Mouse (Mus musculus): ENCODE results near the gene Cd33.

Gene Cd33

DNA sequence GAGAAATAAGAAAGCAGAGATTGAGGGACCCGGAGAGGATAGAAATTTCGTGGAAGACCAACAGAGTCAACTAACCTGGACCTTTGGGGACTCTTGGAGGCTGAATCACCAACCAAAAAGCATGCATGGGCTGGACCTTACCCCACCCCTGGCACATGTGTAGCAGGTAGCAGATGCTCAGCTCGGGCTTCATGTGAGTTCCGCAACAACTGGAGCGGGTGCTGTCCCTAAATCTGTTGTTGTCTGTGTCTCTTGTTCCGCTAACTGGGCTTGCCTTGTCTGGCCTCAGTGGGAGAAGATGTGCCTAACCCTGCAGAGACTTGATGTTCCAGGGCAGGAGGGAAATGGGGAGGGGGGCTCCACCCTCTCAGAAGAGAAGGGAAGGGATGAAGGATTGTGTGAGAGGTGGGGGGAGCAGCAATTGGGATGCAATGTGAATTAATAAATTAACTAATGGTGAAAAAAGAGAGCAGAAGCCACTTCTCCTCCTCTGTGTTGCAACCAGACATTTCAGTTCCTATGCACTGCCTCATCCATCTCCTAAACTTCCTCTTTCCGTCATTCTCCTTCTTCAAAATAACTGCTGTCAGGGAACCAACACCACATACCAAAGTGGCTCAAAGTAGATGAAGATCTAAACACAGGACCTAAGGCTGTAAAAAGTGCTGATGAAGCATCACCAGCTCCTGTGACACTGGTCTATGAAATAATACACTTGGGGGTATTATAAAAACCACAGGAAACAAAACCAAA is at the start of gene Cd33:
TSS of gene Cd33 (minus strand) at position 204 of the 753 bp plus-strand sequence.
- DNase-seq: no peak

DNA sequence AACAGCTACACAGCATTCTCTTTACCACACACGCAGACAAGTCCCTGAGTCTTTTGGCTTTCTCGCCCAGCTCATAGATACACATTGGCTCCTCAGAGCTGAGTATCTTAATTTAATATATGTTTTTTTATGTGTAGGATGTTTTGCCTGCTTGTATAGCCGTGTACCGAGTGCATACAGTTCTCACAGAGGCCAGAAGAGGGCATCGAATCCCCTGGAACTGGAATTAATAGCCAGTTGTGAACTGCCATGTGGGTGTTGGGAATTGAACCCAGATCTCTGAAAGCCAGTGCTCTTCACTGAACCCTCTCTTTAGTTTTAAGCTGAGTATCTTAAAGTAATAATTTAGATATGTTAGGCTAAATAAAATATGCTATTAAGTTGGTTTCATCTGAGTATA is 40.6 kb upstream of the Cd33 start:
- DNase-seq: peak in 1 of 2 experiments; percentile 48

DNA sequence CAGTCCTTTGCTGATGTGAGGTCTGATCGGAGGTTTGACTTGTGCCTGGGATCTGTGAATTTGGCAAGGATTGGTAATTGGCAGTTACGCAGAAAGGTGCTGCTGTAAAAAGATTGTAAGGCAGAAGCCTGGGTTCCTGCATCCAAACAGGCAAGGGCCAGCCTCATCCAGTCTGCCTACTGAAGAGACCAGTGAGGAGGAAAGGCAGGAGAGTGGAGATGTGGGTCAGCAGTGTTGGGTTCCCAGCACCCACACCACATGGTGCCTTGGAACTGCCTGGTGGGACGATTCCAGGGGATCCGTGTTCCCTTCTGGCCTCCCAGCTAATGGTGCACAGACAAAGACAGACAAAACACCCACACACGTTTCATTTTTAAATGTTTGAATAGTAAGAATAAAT is 36.3 kb upstream of the Cd33 start:
- DNase-seq: no peak

DNA sequence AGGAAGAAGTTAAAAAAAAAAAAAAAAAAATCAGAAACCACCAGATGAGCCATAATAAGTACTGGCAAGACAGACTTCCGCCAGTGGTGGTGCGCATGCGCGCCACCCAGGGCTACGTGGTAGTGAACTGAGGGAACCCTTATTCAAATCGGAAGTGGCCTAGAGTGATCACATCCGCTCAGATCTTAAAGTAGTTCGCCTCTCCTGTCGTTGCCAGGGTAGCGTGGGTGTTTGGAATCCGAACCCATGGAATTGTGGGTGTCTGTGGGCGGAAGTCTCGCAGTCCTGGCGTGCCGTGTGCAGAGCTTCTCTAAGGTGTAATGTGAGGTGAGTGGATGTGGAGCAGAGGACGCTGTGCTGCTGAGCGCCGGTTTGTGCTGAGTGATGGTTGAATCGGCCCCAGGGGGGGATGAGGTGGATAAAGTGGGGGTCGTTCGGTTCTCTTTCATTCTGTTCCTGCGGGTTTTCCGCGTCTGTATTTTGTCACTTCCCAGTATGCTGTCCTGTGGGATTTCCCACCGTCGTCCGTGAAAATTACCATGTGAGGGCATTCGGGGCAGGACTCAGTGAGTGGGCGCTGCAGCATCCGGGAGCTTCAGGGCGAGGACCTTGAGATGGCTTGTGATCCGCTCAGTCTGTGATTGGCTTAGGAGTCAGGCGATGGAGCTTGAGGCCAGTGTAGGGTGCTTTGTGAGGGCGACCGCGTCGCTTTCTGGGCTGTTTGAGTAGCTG is 35.4 kb upstream of the Cd33 start, which contains the start of gene Zfp719:
TSS of gene Zfp719 (plus strand) at position 171 of the 732 bp plus-strand sequence.
- peak; percentile 94 to 96 for DNase-seq

DNA sequence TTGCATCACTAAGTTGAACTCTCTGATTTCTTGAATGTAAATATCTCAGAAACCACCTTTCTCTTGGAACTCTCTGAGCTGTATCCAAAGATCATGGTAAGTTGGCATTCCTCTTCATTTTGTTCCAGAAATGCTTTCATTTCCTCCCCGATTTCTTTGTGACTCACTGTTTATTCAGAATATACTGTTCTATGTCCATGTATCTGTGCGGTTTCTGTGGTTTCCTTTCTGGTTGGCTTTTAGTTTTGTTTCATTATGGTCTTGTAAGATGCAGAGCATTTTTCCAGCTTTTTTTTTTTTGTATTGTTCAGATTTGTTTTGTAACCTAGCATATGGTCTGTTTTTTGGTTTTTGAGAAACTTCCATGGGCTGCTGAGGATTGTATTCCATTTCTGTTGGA is 27.0 kb upstream of the Cd33 start:
- DNase-seq: no peak

DNA sequence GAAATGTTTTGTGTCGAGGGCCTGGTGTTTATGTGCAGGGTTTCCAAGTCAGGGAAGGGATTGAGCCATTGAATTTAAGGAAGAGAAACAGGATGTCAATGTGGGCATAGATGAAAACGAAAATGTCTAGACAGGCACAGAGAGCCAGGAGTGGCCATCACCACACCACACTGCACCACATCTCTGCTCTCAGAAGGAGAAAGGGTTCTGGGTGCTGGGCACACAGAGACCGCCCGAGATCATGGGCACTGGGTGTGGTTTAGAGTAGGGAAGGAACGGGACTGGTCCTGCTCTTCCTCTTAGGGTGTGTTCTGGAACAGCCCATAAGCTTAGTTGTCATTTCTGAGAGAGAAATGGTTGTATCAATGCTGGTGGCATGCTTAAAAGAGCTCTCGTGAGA is 19.1 kb upstream of the Cd33 start:
- DNase-seq: no peak

DNA sequence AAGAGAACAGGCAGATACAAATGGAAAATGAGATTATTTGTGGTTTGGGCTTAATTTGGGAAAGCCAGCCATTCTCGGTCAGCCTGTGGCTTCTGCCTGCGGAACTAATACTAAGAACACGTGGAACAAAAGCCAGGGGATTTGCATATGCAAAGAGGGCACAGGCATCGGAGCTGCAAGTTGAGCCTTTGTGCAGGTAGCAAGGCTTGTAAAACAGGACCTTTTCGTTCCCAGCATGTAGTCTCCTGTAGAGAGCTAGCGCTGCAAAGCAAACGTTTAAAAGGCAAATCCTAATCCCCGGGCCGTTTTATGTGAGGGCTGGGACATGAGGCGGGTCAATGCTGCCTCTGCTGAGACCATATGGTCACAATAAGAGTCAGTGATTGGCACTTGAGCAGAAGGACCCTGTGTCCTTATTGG is 18.4 kb upstream of the Cd33 start:
- peak in 1 of 2 experiments; percentile 31 for DNase-seq

DNA sequence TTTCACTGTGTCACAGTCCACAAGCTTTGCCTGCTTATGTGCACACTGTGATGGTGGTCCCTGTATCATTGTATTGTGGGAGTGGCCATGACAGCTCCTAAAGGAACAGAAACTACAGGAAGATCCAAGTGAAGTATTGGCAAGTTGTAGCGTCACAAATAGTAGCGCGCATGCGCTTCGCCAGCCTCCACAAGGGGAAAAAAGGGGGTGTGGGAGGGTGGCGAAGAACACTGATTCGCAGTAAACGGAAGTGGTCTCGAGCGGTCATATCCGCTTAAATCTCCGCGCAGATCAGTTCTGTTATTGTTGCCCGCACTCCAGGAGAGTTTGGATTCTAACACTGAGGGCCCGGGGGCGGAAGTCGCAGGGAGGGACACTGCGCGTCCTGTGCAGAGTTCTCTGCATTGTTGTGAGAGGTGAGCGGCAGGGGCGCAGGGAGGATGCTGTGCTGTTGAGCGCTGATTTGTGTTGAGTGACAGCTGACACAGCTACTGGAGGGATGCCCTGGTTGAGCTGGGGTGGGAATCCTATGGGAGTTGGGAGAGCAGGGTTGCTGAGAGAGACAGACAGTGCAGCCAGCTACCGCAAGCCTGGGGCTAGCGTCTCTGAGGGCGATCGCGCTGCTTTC is 17.9 kb upstream of the Cd33 start, which contains the start of gene Zfp658:
TSS of gene Zfp658 (plus strand) at position 251 of the 628 bp plus-strand sequence.
- DNase-seq: peak; percentile 88 to 91

DNA sequence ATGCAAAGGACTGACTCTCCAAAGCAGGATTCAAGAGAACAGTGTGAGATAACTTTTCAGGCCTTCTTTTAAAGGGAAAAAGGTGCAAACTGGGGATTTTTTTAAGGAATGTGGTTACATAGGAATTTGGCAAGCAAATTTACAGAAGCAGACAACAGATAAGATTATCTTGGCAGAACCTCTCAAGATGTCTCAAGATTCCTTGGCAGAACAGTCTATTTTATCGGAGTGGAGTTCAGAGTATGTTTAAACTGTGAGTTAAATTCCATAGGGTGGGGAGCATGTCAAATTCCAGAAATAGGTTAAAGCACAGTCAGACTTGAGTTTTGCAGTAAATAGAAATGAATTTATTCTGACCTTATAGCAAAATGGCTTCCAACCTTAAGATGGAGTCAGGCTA is 12.7 kb upstream of the Cd33 start:
- no peak for DNase-seq

DNA sequence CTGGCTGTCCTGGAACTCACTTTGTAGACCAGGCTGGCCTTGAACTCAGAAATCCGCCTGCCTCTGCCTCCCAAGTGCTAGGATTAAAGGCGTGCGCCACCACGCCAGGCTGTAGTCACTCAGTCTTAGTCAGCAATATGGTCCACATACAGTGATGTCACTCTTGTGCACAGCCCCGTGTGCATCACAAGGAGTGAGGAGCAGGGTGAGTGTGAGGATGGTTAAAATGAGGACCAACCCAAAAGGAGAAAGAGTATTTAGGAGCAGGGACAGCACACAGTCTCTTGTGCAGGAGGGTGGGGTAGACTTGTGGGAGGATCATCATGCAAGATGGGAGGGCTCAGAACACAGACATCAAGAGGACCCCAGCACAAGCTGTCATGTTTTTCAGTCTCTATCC is 11.1 kb upstream of the Cd33 start:
- DNase-seq: no peak

DNA sequence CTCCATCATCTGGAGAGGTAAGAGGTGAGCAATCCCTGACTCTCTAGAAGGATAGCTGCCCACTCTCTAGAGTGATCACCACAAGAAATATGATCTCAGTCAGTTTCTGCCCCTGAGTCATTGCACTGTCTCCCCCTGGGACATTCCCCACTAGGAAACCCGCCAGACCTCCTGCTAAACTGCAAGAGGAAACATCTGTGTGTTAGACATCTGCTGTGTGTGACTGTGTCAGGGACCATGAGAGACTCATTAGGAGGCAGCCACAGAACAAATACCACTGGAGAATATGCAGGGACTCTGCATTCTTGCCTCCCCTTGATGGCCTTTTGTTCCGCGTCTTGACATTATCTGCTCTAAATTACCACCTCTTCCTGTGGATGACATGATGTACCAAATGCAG is 10.3 kb upstream of the Cd33 start:
- no peak for DNase-seq

DNA sequence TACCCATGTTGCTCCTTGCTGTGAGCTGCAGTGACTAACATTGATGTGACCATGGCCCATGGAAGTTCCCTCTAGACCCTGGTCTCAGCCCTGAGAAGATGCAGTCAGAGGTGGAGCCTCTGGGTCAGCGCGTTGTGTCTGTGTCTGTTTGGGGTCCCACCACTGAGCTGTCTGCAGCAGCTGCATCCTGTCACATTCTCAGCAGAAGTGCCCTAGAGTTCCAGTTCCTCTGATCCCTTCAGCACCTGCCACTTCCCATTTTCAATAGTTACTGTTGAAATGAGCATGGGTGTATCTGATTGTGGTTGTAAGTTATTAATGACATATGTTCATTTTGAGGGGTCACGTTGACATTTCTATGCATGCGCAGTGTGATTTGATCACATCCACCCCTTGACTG is 8.9 kb upstream of the Cd33 start:
- no peak for DNase-seq

DNA sequence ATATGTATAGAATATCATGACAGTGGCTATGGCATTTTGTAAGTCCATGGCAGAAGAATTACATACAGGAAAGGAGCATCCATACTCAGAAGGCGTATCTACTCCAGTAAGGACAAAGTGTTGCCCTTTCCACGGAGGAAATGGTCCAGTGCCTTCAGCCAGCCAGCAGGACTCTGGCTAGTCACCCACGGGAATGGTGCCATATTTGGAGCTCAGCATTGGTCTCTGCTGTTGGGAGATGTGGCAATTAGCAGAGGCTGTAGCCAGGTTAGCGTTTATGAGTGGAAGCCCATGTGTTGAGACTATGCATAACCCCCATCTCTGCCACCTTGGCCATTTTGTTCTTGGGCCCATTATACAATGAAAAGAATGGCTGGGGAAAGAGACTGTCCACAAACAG is 4.0 kb upstream of the Cd33 start:
- DNase-seq: no peak

DNA sequence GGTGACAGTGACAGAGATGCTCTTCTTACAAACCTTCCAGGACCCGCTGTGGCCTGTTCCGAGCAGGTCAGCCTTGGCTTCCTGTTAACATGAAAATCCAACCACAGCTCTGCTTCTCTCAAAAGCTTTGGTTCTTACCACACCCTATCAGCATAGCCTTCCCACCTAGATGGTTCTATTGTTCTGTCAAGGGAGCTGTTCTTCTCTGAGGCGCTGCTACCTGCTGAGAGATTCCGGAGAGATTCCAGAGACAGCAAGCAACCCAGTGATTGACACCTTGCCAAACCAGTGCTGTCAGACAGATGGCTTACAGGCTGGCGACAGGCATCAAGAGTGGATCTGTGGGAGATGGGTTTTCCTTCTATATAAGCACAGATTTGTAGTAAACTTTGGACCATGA is 3.4 kb upstream of the Cd33 start:
- DNase-seq: no peak

DNA sequence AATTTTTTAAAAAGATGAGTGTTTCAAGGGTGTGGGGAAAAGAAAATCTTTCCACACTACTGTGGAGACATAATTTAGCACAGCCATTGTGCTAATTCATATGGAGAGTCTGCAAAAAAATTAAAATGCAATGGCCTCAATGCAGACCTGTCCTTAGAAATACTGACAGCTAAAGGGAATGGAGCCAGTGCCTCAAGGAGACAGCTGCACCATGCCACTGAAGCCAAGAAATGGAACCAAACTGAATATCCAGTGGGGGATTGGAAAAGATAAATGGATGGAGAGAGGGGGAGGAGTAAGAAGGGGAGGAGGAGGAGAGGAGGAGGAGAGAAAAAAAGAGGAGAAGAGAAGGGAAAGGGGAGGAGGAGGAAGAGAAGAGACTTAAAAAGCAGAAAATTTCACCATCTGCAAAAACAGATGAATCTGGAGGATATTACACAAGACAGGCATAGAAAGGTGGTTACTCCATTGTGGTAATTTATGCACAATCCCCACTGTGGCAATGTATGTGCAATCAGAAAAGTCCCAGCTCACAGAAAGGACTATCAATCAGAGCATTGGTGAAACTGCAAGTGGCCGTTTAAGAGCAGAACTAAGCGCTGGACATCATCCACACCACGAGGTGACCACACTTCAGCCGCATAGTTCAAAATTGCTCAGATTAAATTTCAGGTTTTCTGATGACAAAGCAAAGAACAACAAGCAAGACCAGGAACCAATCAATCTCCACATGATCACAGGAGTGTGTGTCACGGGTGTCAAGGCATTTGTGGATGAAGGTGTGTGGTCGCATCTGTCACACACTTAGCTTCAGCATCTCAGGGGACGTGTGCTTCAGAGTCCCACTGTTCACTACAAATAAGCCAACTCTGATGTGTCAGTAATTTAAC is 1.7 kb upstream of the Cd33 start:
- no peak for DNase-seq

DNA sequence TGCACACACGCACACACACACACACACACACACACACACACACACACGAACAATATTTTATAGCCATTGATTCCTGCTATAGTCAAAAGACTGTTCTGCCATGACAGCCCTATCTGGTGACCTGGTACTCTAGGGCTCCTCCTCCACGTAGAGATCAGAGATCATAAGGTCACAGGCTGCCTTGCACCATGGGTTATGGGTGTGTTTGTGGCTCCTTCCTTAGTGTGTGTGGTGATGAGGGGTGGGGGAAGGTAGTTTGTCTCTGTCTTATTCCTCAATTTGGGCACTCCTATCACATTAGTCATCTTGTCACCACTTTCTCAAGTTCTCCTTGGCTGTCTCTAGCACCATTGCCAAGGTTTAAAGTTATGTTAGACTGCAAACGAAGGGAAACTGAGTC is 5.7 kb downstream of the Cd33 start:
- DNase-seq: no peak

DNA sequence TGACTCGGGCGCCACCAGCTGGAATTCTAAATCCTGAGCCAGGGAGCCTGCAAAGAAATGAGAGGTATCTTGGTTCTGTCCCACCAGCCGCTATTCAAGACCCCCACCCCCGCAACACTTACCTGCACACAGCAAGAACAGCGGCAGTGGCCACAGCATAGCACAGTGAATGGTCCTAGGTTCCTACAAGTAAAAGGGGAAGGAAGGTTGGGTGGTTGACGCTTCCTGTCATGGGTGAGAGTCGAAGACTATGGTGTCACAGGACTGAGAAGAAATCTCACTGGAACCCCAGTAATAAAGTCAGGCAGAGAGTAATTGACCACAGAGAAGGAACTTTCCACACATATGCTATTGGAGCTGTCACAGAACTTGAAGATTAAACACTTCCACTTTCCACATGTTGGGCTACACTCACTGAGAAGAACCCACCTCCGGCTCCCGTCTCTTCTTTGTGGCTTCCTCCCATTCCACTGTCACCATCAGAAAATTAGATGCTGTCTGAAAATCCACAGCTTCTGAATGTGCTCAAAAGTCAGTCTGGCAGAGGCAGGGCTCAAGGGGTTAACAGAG is 11.2 kb downstream of the Cd33 start:
- no peak for DNase-seq

DNA sequence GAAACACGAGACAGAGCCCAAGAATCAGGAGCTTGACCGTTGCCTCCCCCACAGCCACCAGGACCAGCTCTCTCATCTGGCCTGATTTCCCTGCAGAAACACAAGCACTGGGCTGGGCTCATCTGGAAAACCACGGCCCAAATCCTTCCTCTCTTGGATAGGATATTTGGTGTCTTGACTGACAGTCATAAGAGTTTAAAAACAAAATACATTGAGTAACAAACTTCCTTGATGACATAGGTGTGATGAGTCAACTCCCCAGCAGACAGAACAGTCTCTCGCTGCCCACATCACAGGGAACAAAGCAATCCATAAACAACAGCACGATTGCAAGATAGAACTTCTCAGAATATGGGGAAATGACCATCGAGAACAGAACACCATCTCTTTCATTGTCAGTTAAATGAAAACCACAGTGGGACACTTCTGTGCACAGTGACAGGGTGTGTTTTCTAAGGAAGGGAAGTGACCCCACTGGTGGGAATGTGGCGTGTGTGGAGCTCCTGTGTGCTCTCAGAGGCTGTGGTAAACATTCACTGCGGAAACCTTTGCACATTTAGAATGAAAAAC is 13.9 kb downstream of the Cd33 start:
- DNase-seq: no peak

DNA sequence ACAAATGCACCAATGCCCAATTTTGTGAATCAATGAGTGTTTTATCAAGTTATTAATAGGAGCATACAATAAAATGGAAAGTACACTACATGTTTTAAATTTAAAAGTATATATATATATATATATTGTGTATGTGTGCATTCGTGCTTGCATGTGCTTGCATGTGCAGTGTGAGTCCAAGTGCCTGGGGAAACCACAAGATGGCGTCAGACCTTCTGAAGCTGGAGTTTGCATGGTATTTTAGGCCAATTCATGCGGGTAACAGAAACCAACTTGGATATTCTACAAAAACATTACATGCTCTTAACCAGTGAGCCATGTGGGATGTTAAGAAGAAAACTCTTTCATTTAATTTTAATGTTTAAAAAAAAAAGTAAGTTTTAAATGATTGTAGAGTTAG is 18.9 kb downstream of the Cd33 start:
- no peak for DNase-seq

DNA sequence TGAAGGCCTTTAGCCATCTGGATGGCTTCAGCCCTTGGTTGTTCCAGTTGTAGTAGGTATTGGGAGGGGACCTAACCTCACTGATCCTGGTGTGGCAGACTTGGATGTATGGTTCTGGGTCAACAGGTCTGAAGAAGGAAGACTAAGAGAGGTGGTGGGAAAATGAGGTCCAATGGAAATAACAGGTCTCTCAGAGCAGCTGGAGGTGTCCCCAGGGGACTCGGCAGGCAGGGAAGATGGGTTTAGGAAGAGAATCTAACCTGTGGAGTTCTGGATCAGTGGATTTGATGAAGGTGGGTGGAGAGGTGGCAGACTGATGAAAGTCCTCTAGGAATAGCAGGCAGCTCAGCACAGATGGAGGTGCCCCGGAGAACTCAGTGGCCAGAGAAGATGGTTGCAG is 21.5 kb downstream of the Cd33 start:
- no peak for DNase-seq

DNA sequence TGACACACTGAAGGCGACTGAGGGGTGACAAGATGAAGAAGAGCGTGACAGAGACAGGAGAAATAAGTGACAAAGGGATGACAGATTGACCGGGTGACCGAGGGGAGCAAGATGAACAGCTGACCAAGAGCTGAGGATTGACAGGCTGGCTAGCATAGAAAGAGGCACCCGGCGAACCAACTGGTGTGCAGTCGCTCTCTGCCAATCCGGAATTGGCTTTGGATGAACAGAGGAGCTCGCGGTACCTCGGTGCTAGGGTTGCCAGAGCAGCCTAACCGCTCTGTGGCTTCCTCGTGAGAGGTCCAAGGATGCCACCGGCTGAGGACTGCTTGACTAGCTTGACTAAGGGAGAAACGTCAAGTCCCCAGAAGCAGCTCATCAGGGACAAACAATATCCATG is 25.9 kb downstream of the Cd33 start:
- DNase-seq: no peak

DNA sequence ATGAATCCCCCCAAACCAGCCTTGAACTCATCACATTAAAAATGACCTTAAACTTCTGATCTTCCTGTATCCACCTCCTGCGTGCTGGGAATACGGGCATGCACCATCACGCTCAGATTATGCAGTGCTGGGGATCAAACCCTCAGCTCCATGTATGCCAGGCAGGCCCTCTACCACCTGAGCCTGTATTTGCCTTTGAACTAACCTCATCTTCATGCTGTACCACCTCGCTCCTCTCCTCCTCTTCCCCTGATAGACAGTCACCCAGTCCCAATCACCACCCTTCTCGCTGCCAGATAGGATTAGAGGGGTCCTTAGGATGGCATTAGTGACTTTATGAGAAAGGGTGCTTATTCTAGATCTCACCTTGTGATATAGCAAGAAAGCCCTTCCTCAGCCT is 29.2 kb downstream of the Cd33 start:
- no peak for DNase-seq

Data from kidney, postnatal 36 days (tissue).